ENCODE assay signal across 24 mouse cellular contexts in the genomic region with DNA sequence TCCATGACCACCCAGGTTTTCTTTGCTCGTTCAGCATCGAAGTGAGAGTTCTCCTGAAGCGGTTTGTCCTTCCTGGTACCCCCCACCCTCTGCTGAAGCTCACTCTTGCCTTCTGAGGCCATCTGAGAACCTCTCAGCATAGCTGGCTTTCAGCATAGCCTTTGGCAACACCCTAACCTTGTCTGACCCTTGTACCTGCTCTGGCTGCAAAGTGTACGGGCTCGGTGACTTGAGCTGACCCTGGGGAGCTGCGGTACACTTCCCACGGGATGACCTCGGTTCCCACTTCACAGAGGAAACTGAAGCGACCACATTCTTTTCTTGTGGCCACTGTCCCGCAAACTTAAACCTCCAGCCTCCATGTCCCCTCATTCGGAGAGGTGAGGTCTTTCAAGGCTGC.
DNase-seq lines count a peak whose midpoint lies in the region; ATAC-seq and TF ChIP-seq lines count a peak whose summit lies in the region.
"Had no signal": no experiment of that assay in that cellular context is flagged by ENCODE, and none has a peak within 500 bp of the region (broad histone marks: within the 10 kb centered on the region; RNA-seq: fewer than 3 reads in every experiment).

No protein-coding gene starts in this region.

- peak; percentile 45 for DNase-seq in adrenal gland, postnatal 10 days
- DNase-seq in adrenal gland, adult 18-20 months (ENCODE audit: low spot score in 2 of 2), result no peak
- peak; percentile 89 for DNase-seq in heart, adult 11 months
- DNase-seq in kidney, adult 9 months, result peak; percentile 27
- DNase-seq in kidney, adult 11 months, result no peak
- no peak for DNase-seq in left cerebral cortex, adult 2 months (ENCODE audit: extremely low spot score in 1 of 2, low spot score in 2 of 2)
- DNase-seq in left cerebral cortex, adult 11 months (ENCODE audit: low spot score), result no peak
- DNase-seq: adrenal gland, postnatal 36 days; B cell, adult 2 months; cerebellum, adult 11 months; cerebellum, adult 8-10 months; cerebellum, postnatal 14 days; embryo, embryonic 11 days; gastrocnemius, postnatal 25 days; heart, adult 18-20 months; heart, postnatal 36 days had no signal

- ATAC-seq in heart, embryonic 11.5 days (replicated peaks; ENCODE audit: insufficient number of reproducible peaks, low FRiP score, low TSS enrichment), result no peak
- ATAC-seq: CD4-positive, CD25-positive, alpha-beta regulatory T cell, adult 4 months; forebrain, embryonic 15.5 days had no signal

- no peaks in the 10 kb centered on the region for H3K9me3 ChIP-seq in heart, embryonic 11.5 days (replicated peaks; ENCODE audit: control insufficient read depth, low read length)
- H3K9me3 ChIP-seq: embryonic facial prominence, embryonic 15.5 days; forebrain, embryonic 15.5 days; G1E; heart, embryonic 13.5 days; hindbrain, embryonic 15.5 days had no signal

- 80% methylated on average over 11 of the region's 11 CpGs for WGBS in heart, embryonic 11.5 days (ENCODE audit: insufficient replicate concordance)

- H3K4me3 ChIP-seq in heart, embryonic 11.5 days (ENCODE audit: low read depth, low read length), result no peak overlapping the region
- no peak overlapping the region for H3K4me3 ChIP-seq in left cerebral cortex, adult 2 months
- H3K4me3 ChIP-seq: embryonic facial prominence, embryonic 15.5 days; erythroblast, embryonic 14.5 days; forebrain, embryonic 15.5 days; heart, embryonic 13.5 days; hindbrain, embryonic 15.5 days had no signal

- no peaks in the 10 kb centered on the region for H3K36me3 ChIP-seq in heart, embryonic 11.5 days (ENCODE audit: control insufficient read depth, insufficient read depth, low read length)
- H3K36me3 ChIP-seq: embryonic facial prominence, embryonic 15.5 days had no signal

- H3K27me3 ChIP-seq in heart, embryonic 11.5 days (ENCODE audit: control insufficient read depth, insufficient read depth, low read length), result no peaks in the 10 kb centered on the region
- H3K27me3 ChIP-seq: embryonic facial prominence, embryonic 15.5 days; forebrain, embryonic 15.5 days; heart, embryonic 13.5 days; hindbrain, embryonic 15.5 days had no signal

- intact Hi-C loops in left cerebral cortex, adult 2 months (cut with DNase I), result loop anchor here (10.0 kb wide), 1 partner anchor 86 kb away; no protein-coding TSS in a partner anchor

- H3K27ac ChIP-seq in heart, embryonic 11.5 days (ENCODE audit: low read depth, low read length), result no peak overlapping the region
- peak overlapping the region; percentile 36; the same call in 1 of the 2 replicates for H3K27ac ChIP-seq in left cerebral cortex, adult 2 months
- H3K27ac ChIP-seq: embryonic facial prominence, embryonic 15.5 days; forebrain, embryonic 15.5 days; heart, embryonic 13.5 days; hindbrain, embryonic 15.5 days had no signal

- no peak for TF ChIP-seq CTCF in left cerebral cortex, adult 2 months (IDR thresholded peaks at IDR 0.05)

- H3K9ac ChIP-seq in heart, embryonic 11.5 days (ENCODE audit: low read depth, low read length), result no peak overlapping the region
- H3K9ac ChIP-seq: embryonic facial prominence, embryonic 15.5 days; forebrain, embryonic 15.5 days; heart, embryonic 13.5 days; hindbrain, embryonic 15.5 days had no signal

- no peaks in the 10 kb centered on the region for H3K4me1 ChIP-seq in heart, embryonic 11.5 days (ENCODE audit: control insufficient read depth, insufficient read depth, low read length)

- H3K4me2 ChIP-seq in heart, embryonic 11.5 days, result no peak overlapping the region
- H3K4me2 ChIP-seq: embryonic facial prominence, embryonic 15.5 days; forebrain, embryonic 15.5 days; heart, embryonic 13.5 days; hindbrain, embryonic 15.5 days had no signal

Comparison
In these comparisons a context has a peak if more than half of its experiments do, and no peak if none do; other contexts are left out.
1. DNase-seq: peak in adrenal gland, postnatal 10 days (single experiment), heart, adult 11 months (single experiment) and kidney, adult 9 months (single experiment); none in adrenal gland, adult 18-20 months (0 of 2), kidney, adult 11 months (single experiment), left cerebral cortex, adult 2 months (0 of 2) and left cerebral cortex, adult 11 months (single experiment).